Mouse (Mus musculus) heart, embryonic 13.5 days (tissue): ENCODE results near the gene Myo1c. TPM values are rescaled to one million over a fixed set of nuclear protein-coding genes. Genes with fewer than 3 reads are reported as not detected.
A peak's percentile ranks its signal among the peaks of the same experiment; 100 is the strongest.
"Not testable (repeated sequence)": the region's sequence is repeated elsewhere in the genome, so short reads cannot be mapped to it uniquely, and the experiment has no call there.

Experiments
- ATAC-seq: fragments of 200-750 bp; cut with Nextera tagmentation; 2 replicates; pipeline ENCODE4 v1.8.0; 2017; ENCODE audit warnings: moderate TSS enrichment; ENCODE audit not compliant: insufficient number of reproducible peaks, low FRiP score, low TSS enrichment; ENCODE audit errors: extremely low read depth
- H3K27ac ChIP-seq: fragments of 300-500 bp; sonication (generic); replicated peaks from 2 replicates; pipeline ENCODE4 v1.5.1; 2015; ENCODE audit warnings: moderate library complexity, mild to moderate bottlenecking, inconsistent platforms
- H3K27me3 ChIP-seq: fragments of 300-500 bp; sonication (generic); replicated peaks from 2 replicates; pipeline ENCODE4 v1.6.1; 2015; ENCODE audit warnings: mild to moderate bottlenecking, inconsistent platforms
- H3K36me3 ChIP-seq: fragments of 300-500 bp; sonication (generic); 2 replicates; pipeline ENCODE4 v1.6.1; 2015; ENCODE audit warnings: mild to moderate bottlenecking, inconsistent platforms
- H3K4me1 ChIP-seq: fragments of 300-500 bp; sonication (generic); 2 replicates; pipeline ENCODE4 v1.6.1; 2015; ENCODE audit warnings: inconsistent platforms
- H3K4me2 ChIP-seq: fragments of 300-500 bp; sonication (generic); 2 replicates; pipeline ENCODE4 v1.6.1; 2015; ENCODE audit warnings: inconsistent platforms, mild to moderate bottlenecking, moderate library complexity
- H3K4me3 ChIP-seq: fragments of 300-500 bp; sonication (generic); 2 replicates; pipeline ENCODE4 v1.5.1; 2015; ENCODE audit warnings: moderate library complexity, mild to moderate bottlenecking, inconsistent platforms
- H3K9ac ChIP-seq: fragments of 300-500 bp; sonication (generic); 2 replicates; pipeline ENCODE4 v1.6.1; 2015; ENCODE audit warnings: inconsistent platforms, mild to moderate bottlenecking, moderate library complexity
- H3K9me3 ChIP-seq: fragments of 300-500 bp; sonication (generic); 2 replicates; pipeline ENCODE4 v1.6.1; 2016; ENCODE audit warnings: inconsistent platforms
- WGBS: fragments of 180-500 bp; shearing (Covaris S2); methylation state at CpG from one replicate; pipeline ENCODE4 v1.1.7; 2015; ENCODE audit warnings: mixed read lengths; 5-methylcytosine and 5-hydroxymethylcytosine counted together
- polyA plus RNA-seq: library from polyadenylated mRNA; unstranded; fragments of >200 nt; fragmentation: Nextera tagmentation; extraction: Ambion mirVana; gene quantifications from 2 replicates; pipeline ENCODE4 v1.2.1, GENCODE M21; 2015

Gene Myo1c
- polyA plus RNA-seq, 1 experiment from 2014 or later, result 58.4 TPM

DNA sequence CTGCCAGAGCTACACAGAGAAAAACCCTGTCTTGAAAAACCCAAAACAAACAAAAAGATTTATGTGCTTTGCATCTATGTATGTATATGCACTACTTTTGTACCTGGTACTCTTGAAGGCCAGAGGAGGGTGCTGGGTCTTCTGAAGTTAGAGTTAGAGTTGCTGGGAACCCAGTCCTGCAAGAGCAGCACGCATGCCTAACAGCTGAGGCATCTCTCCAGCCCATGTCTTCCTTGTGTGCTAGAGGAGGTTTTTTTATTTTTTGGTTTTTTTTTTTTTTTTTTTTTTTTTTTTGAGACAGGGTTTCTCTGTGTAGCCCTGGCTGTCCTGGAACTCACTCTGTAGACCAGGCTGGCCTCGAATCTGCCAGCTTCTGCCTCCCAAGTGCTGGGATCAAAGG lies 37.8 kb downstream of the Myo1c start:
- no peak overlapping the region for H3K4me3 ChIP-seq
- no peak for ATAC-seq
- H3K27me3 ChIP-seq, result no peaks in the 10 kb centered on the region
- H3K9me3 ChIP-seq, result no peaks in the 10 kb centered on the region
- H3K36me3 ChIP-seq, result peaks cover 52% of the 10 kb centered on the region
- no peak overlapping the region for H3K9ac ChIP-seq
- H3K4me2 ChIP-seq, result no peak overlapping the region
- peaks cover 28% of the 10 kb centered on the region for H3K4me1 ChIP-seq
- WGBS, result 83% methylated on average over 2 of the region's 2 CpGs
- H3K27ac ChIP-seq, result peak overlapping the region; percentile 45

- WGBS, result 83% methylated on average over 1 of the region's 1 CpGs
- Histone ChIP-seq H3K4me2 (no peak overlapping the region), H3K4me1 (peaks cover 22% of the 10 kb centered on the region), H3K9me3 (no peaks in the 10 kb centered on the region), H3K4me3 (no peak overlapping the region), H3K9ac (no peak overlapping the region), H3K27me3 (no peaks in the 10 kb centered on the region), H3K36me3 (peaks cover 53% of the 10 kb centered on the region), H3K27ac (no peak overlapping the region)
- no peak for ATAC-seq
Observed at GRCm38 (mm10) chr11:75689977-75690376, 39.7 kb downstream of the Myo1c start.

GRCm38 (mm10) chr11:75691047-75691446 lies 40.7 kb downstream of the Myo1c start:
- no peaks in the 10 kb centered on the region for H3K9me3 ChIP-seq
- H3K4me1 ChIP-seq, result peaks cover 17% of the 10 kb centered on the region
- no peak overlapping the region for H3K9ac ChIP-seq
- H3K4me3 ChIP-seq, result no peak overlapping the region
- no peak overlapping the region for H3K27ac ChIP-seq
- no peaks in the 10 kb centered on the region for H3K27me3 ChIP-seq
- no peak for ATAC-seq
- H3K36me3 ChIP-seq, result peaks cover 61% of the 10 kb centered on the region
- H3K4me2 ChIP-seq, result no peak overlapping the region

DNA sequence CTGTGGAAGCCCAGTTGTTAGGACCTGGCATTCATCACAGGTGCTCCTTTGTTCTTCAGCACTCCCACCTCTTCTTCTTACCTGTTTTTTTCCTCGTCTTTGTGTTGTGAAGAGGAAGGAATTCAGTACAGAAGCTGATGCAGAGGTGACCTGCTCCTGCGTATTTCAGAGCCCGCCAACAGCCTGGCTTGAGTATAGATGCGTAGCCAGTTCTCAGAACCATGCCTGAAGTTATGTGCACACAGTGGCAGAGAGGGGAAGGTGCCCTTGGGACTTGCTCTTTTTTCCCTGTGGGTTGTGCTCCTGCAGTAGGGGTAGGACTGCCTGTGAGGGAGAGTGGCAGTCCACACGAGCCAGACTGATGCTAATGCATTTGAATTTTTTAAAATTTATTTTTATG lies 43.3 kb downstream of the Myo1c start:
- Histone ChIP-seq H3K9ac (no peak overlapping the region), H3K4me1 (peaks cover 3% of the 10 kb centered on the region; the same call in 1 of the 2 replicates), H3K27me3 (no peaks in the 10 kb centered on the region), H3K36me3 (peaks cover 82% of the 10 kb centered on the region), H3K4me2 (no peak overlapping the region), H3K9me3 (no peaks in the 10 kb centered on the region), H3K4me3 (no peak overlapping the region), H3K27ac (no peak overlapping the region)
- 94% methylated on average over 5 of the region's 5 CpGs for WGBS
- no peak for ATAC-seq

DNA sequence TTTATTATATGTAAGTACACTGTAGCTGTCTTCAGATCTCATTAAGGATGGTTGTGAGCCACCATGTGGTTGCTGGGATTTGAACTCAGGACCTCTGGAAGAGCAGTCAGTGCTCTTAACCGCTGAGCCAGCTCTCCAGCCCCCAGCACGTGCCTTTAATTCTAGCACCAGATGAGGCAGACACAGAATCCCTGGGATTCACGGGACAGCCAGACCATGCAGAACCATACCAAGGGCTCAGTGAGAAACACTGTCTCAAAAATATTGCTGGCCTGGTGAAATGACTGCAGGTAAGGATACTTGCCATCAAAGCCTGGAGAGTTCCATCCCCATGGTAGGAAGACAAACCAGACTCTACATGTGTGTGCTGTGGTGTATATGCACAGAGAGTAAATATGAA lies 47.2 kb downstream of the Myo1c start:
- not testable (repeated sequence) for H3K4me3 ChIP-seq, H3K4me2 ChIP-seq, H3K4me1 ChIP-seq, H3K9ac ChIP-seq, ATAC-seq, H3K27ac ChIP-seq, H3K9me3 ChIP-seq, H3K27me3 ChIP-seq
- H3K36me3 ChIP-seq, result peaks cover 96% of the 10 kb centered on the region
- 98% methylated on average over 3 of the region's 3 CpGs for WGBS

GRCm38 (mm10) chr11:75700557-75700956 lies 50.3 kb downstream of the Myo1c start:
- H3K4me1 ChIP-seq, result 0 out of 2 replicates have a peak, but pooled peaks cover 7% of the 10 kb centered on the region
- H3K9me3 ChIP-seq, result peaks cover 3% of the 10 kb centered on the region; the same call in 1 of the 2 replicates
- no peak overlapping the region for H3K4me2 ChIP-seq
- no peak for ATAC-seq
- no peak overlapping the region for H3K27ac ChIP-seq
- WGBS, result 91% methylated on average over 5 of the region's 5 CpGs
- H3K9ac ChIP-seq, result no peak overlapping the region
- peaks cover 98% of the 10 kb centered on the region for H3K36me3 ChIP-seq
- H3K27me3 ChIP-seq, result no peaks in the 10 kb centered on the region
- no peak overlapping the region for H3K4me3 ChIP-seq

GRCm38 (mm10) chr11:75702761-75703160 lies 52.5 kb downstream of the Myo1c start:
- peaks cover 94% of the 10 kb centered on the region for H3K36me3 ChIP-seq
- H3K4me2 ChIP-seq, result no peak overlapping the region

DNA sequence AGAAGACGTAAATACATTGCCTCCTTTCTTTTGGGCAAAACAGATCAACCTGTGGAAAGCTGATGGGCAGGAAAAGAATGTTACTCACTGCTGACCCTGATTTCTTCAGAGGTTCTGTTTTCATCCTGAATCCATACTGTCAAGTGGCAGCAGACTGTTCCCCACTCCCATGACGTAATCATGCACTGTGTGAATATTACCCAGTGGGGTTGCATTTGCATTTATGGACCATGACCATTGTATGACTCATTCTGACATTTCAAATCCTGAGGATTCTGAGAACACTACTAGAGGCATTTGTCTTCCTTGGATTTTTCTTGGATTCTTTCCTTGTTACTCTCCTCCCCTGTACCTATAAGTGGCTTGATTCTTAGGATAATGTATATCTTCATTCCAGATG lies 53.4 kb downstream of the Myo1c start:
- H3K4me3 ChIP-seq, result no peak overlapping the region
- H3K27ac ChIP-seq, result no peak overlapping the region
- H3K36me3 ChIP-seq, result peaks cover 91% of the 10 kb centered on the region
- H3K9me3 ChIP-seq, result peaks cover 3% of the 10 kb centered on the region; the same call in 1 of the 2 replicates
- ATAC-seq, result no peak
- H3K4me2 ChIP-seq, result no peak overlapping the region
- 0 out of 2 replicates have a peak, but pooled peaks cover 7% of the 10 kb centered on the region for H3K4me1 ChIP-seq
- WGBS, result 95% methylated on average over 2 of the region's 2 CpGs
- H3K9ac ChIP-seq, result no peak overlapping the region
- no peaks in the 10 kb centered on the region for H3K27me3 ChIP-seq

More at GRCm38 (mm10) chr11:75702761-75703160, 52.5 kb downstream of the Myo1c start:
- no peaks in the 10 kb centered on the region for H3K27me3 ChIP-seq
- WGBS, result 90% methylated on average over 6 of the region's 6 CpGs
- 0 out of 2 replicates have a peak, but pooled peaks cover 7% of the 10 kb centered on the region for H3K4me1 ChIP-seq
- no peak overlapping the region for H3K9ac ChIP-seq
- H3K4me3 ChIP-seq, result no peak overlapping the region
- H3K27ac ChIP-seq, result no peak overlapping the region
- no peak for ATAC-seq
- H3K9me3 ChIP-seq, result peaks cover 3% of the 10 kb centered on the region; the same call in 1 of the 2 replicates

DNA sequence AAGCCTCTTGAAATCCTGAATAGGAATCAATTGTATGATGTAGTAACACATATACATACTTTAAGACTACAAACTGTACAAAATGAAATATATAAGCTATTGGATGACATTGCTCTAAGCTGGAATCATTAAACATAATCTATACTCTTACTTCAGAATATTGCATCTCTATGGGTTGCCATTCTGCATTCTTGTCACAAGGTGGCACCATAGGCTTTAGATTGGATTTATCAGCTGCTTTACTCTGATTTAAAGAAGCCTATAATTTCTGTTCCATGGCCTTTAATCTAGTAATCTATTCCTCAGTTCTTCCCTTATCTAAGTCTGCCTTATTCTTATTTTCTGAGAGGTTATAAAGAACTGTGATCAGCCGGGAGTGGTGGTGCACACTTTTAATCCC lies 63.6 kb downstream of the Myo1c start:
- no peak overlapping the region for H3K4me2 ChIP-seq
- no peak overlapping the region for H3K4me3 ChIP-seq
- no peak overlapping the region for H3K9ac ChIP-seq
- no peaks in the 10 kb centered on the region for H3K27me3 ChIP-seq
- peaks cover 3% of the 10 kb centered on the region for H3K9me3 ChIP-seq
- WGBS, result 89% methylated on average over 1 of the region's 1 CpGs
- no peak overlapping the region for H3K27ac ChIP-seq
- H3K36me3 ChIP-seq, result no peaks in the 10 kb centered on the region
- ATAC-seq, result no peak
- peaks cover 4% of the 10 kb centered on the region; the same call in 1 of the 2 replicates for H3K4me1 ChIP-seq

DNA sequence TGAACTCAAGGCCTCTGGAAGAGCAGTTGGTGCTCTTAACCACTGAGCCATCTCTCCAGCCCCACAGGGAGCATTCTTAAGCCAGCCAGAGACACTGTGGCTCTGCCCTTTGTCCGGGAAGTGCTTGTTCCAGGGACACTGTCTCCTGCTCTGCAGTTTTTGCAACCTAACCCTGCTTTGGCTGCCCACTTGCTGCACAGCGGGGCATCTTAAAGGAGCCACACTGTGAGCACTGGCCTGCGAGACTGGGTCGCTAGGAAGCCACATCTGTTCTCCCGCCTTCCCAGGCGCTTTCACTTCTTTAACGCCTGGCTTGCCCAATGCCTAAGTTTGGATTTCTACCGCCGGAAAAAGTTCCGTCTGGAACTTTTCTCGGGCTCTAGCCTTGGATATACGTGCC lies 65.3 kb downstream of the Myo1c start:
- H3K9me3 ChIP-seq, result peaks cover 6% of the 10 kb centered on the region
- H3K4me2 ChIP-seq, result peak overlapping the region; percentile 46
- H3K27me3 ChIP-seq, result no peaks in the 10 kb centered on the region
- ATAC-seq, result no peak
- no peaks in the 10 kb centered on the region for H3K36me3 ChIP-seq
- 28% methylated on average over 12 of the region's 12 CpGs for WGBS
- peak overlapping the region; percentile 21; the same call in 1 of the 2 replicates for H3K4me3 ChIP-seq
- no peak overlapping the region for H3K27ac ChIP-seq
- H3K9ac ChIP-seq, result peak overlapping the region; percentile 24; the same call in 1 of the 2 replicates
- peaks cover 4% of the 10 kb centered on the region; the same call in 1 of the 2 replicates for H3K4me1 ChIP-seq

DNA sequence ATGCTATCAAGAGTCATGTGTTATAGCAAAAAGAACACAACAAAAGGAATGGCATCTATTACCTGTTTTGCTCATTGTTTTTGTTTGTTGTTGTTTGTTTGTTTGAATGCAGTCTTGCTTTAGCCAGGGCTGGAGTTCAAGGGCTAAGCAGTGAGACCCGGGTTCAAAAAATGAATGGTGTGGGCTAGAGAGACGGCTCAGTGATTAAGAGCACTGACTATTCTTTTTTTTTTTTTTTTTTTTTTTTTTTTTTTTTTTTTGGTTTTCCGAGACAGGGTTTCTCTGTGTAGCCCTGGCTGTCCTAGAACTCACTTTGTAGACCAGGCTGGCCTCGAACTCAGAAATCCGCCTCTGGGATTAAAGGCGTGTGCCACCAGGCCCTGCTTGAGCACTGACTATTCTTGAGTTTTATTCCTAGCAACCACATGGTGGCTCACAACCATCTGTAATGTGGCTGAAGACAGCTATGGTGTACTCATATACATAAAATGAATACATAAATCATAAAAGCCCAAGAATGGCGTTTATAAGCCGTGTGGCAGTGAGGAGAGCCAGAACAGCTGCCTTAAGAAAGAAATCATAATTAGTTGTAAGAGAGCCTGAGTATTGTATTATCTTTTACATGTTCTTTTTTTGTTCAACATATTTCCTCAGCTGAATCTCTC lies 66.5 kb downstream of the Myo1c start:
- Histone ChIP-seq H3K9ac (no peak overlapping the region), H3K4me3 (no peak overlapping the region), H3K4me2 (no peak overlapping the region), H3K27me3 (no peaks in the 10 kb centered on the region), H3K4me1 (peaks cover 4% of the 10 kb centered on the region; the same call in 1 of the 2 replicates), H3K36me3 (no peaks in the 10 kb centered on the region), H3K27ac (no peak overlapping the region), H3K9me3 (peaks cover 15% of the 10 kb centered on the region)
- 76% methylated on average over 8 of the region's 8 CpGs for WGBS
- no peak for ATAC-seq

DNA sequence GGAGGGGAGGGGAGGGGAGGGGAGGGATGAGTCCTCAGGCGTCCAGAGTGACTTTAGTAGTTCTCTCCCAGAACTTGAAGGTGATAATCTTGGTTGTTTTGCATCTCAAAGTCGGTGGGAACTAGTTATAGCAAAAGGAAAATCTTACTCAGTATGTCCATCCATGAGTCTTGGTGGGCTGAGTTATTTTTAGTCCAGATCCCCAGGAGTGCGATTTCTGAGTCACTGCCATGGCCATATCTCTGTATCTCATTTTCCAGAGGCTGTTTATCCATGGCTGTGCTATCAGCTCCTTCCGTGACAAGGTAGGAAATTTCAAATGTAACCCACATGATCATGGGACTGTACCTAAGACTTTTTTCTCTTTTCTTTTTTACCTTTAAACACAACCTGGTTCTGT lies 72.0 kb downstream of the Myo1c start:
- peaks cover 6% of the 10 kb centered on the region; the same call in 1 of the 2 replicates for H3K4me1 ChIP-seq
- H3K4me2 ChIP-seq, result 0 out of 2 replicates have a peak overlapping the region, but pooled peaks have one; percentile 6
- 21% methylated on average over 4 of the region's 4 CpGs for WGBS
- H3K4me3 ChIP-seq, result no peak overlapping the region
- no peak for ATAC-seq
- H3K36me3 ChIP-seq, result no peaks in the 10 kb centered on the region
- H3K27me3 ChIP-seq, result no peaks in the 10 kb centered on the region
- H3K27ac ChIP-seq, result peak overlapping the region; percentile 20
- H3K9me3 ChIP-seq, result peaks cover 11% of the 10 kb centered on the region; the same call in 1 of the 2 replicates
- H3K9ac ChIP-seq, result no peak overlapping the region
